Mouse (Mus musculus) bone marrow macrophage, adult 2 months (primary cell): ENCODE data around the gene Fgd4. TPM values are rescaled to one million over a fixed set of nuclear protein-coding genes. Genes with fewer than 3 reads are reported as not detected.
"Not testable (repeated sequence)": the region's sequence is repeated elsewhere in the genome, so short reads cannot be mapped to it uniquely, and the experiment has no call there.

Source experiments
- H3K27ac ChIP-seq: 2 replicates; pipeline ENCODE4 v1.5.1; 2012; ENCODE audit warnings: low read depth, low read length; ENCODE audit not compliant: insufficient read depth
- H3K4me1 ChIP-seq: 2 replicates; pipeline ENCODE4 v1.6.1; 2012; ENCODE audit warnings: low read length; ENCODE audit not compliant: control insufficient read depth, insufficient read depth
- H3K4me3 ChIP-seq: 2 replicates; pipeline ENCODE4 v1.5.1; 2012; ENCODE audit warnings: mild to moderate bottlenecking, low read length, moderate library complexity; ENCODE audit not compliant: insufficient read depth
- CTCF ChIP-seq: IDR thresholded peaks from 2 replicates; pipeline ENCODE4 v1.5.1; 2012; ENCODE audit warnings: low read depth, mild to moderate bottlenecking, low read length, moderate library complexity
- POLR2A ChIP-seq: IDR thresholded peaks from 2 replicates; pipeline ENCODE4 v1.6.1; 2012; ENCODE audit warnings: mild to moderate bottlenecking, low read depth, low read length, borderline replicate concordance
- polyA plus RNA-seq: library from polyadenylated mRNA; stranded (reverse); fragments of >200 nt; gene quantifications from 2 replicates; pipeline ENCODE4 v1.2.4, GENCODE M21; 2012; ENCODE audit not compliant: missing spikeins, insufficient read depth, insufficient read length

Gene Fgd4
- polyA plus RNA-seq, 1 experiment = 97.9 TPM

DNA sequence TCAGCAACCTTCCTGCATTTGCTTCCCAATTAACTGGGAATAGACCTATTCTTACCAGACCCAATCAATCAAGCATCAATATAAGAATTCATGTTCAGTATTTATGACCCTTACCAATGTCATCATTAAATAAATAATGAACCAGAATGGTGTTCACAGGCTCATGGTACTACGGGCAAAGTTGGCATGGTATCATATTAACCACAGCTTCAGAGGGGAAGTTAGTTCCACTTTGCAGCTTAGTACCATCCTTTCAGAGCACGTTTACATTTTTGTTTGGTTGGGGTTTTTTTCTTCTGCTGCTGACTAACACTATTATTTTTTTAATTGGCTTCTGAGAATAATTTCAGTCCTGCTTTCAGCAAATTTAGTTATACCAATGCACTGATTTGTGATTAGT, 51.2 kb downstream of the Fgd4 start:
- Histone ChIP-seq H3K4me3 (no peak overlapping the region), H3K4me1 (peaks cover 49% of the 10 kb centered on the region), H3K27ac (peak overlapping the region; percentile 39)
- no peak for TF ChIP-seq POLR2A
- TF ChIP-seq CTCF = no peak

DNA sequence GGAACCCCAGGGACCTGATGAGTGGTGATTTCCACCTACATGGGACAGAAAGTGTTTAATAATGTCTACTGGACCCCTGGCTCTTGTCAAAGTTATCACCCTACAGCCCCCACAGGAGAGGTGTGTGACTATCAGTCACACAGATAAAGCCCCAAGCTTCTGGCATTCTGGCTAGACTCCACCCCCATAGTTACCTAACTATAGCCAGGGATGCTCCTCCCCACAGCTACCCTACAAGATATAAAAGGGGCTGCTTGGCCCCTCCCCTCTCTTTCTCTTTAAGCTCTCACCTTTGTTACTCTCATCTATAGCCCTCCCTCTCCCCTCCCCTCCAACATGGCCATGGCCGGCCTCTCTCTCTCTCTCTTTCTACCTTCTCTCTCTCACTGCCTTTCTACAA, 53.7 kb downstream of the Fgd4 start:
- Histone ChIP-seq H3K4me1 (peaks cover 45% of the 10 kb centered on the region), H3K27ac (no peak overlapping the region), H3K4me3 (no peak overlapping the region)
- TF ChIP-seq POLR2A (no peak), CTCF (no peak)

DNA sequence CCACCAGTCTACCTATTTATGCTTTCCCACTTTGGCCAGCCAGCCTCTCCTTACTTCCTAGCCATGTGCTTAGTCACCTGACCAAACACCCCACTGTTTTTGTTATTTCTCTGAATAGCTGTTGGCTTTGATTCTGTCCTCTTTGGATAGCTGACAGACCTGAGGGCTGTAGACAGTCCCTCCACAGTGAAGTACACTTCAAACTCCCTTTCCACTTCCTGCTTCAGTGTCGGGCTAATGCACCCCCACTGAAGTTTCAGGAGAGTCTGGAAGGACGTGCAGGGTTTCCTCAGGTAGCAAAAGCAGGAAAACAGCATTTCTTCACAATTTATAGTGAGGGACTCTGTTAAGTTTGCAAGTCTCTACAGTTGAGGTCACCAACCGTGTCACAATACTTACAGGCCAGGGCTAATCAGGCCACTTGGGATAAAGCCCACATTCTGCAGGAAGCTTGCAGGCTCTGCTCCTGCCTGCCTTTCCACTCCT, 57.4 kb downstream of the Fgd4 start:
- TF ChIP-seq CTCF = no peak
- no peak for TF ChIP-seq POLR2A
- Histone ChIP-seq H3K4me3 (no peak overlapping the region), H3K4me1 (peaks cover 36% of the 10 kb centered on the region), H3K27ac (peak overlapping the region; percentile 30)

DNA sequence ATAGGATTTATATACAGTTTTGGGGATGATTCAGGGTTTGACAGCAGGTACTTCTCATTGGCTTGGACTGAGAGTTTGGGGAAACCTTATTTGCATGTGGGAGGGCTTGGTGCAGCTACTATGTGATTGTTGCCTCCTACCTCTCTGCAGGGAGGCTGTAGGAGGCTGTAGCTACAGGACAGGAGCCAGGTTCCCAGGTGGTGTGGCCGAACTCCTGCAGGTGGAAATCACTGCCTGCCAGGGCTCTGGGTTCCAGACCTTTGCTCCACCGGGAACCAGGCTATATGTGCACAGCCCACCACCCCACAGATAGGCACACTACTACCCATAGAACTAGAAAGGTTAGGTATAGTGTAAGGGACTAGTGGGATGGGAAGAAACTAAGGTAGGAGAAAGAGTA, 61.0 kb downstream of the Fgd4 start:
- not testable (repeated sequence) for H3K27ac ChIP-seq, H3K4me3 ChIP-seq
- H3K4me1 ChIP-seq = peaks cover 35% of the 10 kb centered on the region

DNA sequence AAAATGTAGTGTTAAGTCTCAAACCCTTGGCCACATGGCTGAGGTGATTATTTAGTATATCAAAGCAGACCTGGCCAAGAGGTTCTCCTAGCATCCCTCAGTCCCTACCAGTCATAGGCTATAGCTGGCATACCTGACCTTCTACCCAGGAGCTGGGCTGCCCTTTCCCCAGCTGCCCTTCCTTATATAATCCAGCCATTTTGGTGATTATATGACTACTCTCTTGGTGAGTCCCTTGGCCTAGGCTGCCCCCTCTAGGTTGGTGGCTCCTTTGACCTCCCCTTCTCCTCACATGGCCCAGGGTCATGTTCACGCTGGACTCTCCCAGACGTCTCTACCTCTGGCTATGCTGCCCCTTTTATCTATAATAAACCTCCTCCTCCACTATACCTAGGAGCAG, 65.1 kb downstream of the Fgd4 start:
- TF ChIP-seq CTCF = no peak
- no peak for TF ChIP-seq POLR2A
- Histone ChIP-seq H3K27ac (no peak overlapping the region), H3K4me3 (no peak overlapping the region), H3K4me1 (peaks cover 20% of the 10 kb centered on the region)

DNA sequence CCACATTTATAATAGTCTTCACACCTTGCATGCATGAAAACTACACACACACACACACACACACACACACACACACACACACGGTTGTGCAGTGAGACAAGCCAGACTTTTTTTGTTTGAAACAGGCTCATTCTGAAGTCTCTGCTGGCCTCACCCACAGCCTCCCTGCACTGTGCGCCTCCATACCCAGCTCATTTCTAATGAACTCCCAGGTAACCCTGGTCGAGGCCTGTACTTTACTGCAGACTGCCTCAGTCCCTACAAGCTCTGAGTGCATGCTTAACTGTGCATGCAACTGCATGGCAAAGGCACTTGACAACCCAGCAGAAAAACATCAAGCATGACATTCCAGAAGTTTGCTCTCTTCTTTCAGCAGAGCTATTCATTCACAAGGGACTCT, 72.3 kb downstream of the Fgd4 start:
- H3K4me1 ChIP-seq = peaks cover 25% of the 10 kb centered on the region
- H3K4me3 ChIP-seq = peak overlapping the region; percentile 15; the same call in 1 of the 2 replicates
- peak overlapping the region; percentile 85 for H3K27ac ChIP-seq
- TF ChIP-seq POLR2A = no peak
- TF ChIP-seq CTCF = no peak

DNA sequence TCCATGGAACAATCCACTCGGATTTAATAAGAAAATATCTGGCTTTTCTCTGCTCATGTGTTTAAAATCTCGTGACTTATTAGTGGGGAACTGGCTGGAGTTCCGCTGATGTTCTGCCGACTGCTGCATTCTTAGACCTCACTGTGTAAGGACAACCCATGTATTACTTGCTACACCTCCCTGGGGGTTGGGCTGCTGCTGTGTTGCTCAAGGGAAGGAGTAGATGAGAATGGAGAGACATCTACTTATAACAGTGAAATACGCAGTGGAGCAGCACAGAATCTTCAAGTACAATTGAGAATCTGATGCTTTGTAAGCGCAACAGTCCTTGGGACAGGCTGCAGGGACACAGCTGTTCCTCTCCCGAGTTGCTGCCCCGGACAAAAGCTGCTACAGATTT, 73.1 kb downstream of the Fgd4 start:
- TF ChIP-seq POLR2A (no peak), CTCF (no peak)
- H3K4me1 ChIP-seq = peaks cover 28% of the 10 kb centered on the region
- H3K27ac ChIP-seq = peak overlapping the region; percentile 100
- H3K4me3 ChIP-seq = peak overlapping the region; percentile 61

DNA sequence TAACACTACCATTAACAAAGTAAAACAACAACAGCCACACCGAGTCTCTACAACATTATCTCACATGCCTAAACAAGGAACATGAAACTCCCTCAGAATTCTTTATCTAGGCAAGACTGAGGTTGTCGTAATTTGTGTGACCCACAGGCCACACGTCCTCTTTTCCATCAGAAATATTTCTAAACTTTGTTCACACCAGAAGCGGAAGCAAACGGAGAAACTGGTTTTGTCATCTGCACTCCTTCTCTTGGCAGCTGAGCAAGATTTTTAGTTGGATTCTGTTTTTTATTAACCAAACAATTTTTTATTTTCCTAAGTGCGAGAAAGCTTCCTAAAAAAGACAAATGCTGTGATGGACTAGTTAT, 73.6 kb downstream of the Fgd4 start:
- TF ChIP-seq POLR2A = no peak
- no peak for TF ChIP-seq CTCF
- H3K4me1 ChIP-seq = peaks cover 28% of the 10 kb centered on the region
- H3K27ac ChIP-seq = peak overlapping the region; percentile 100
- H3K4me3 ChIP-seq = peak overlapping the region; percentile 61

DNA sequence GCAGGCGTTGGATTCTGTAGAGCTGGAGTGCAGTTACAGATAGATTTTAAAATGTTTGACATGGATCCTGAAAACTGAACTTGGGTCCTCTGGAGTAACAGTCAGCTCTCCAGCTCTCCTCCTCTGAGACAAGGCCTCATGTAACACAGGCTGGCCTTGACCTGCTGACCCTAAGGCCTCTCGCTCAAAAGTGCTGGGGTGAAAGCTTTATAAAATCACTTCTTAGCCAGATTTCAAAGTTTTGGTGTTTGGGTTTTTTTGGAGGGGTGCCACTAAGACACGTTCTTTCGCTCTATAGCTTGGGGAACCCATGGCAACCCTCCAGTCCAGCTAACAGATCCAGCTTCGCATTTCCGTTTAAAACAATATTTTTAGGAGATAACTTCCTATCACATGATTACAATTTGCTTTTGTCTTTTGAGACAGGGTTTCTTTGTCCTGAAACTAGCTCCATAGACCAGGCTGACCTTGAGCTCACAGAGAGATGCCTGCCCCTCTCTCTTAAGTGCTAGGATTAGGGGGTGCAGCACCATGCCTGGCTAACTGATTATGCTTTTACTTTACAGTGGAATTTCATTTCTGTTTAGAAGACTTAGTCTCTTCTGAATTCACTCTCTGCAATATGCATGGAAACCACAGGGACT, 74.1 kb downstream of the Fgd4 start:
- H3K4me3 ChIP-seq = peak overlapping the region; percentile 61
- peaks cover 28% of the 10 kb centered on the region for H3K4me1 ChIP-seq
- peak overlapping the region; percentile 100 for H3K27ac ChIP-seq
- TF ChIP-seq CTCF = no peak
- no peak for TF ChIP-seq POLR2A

DNA sequence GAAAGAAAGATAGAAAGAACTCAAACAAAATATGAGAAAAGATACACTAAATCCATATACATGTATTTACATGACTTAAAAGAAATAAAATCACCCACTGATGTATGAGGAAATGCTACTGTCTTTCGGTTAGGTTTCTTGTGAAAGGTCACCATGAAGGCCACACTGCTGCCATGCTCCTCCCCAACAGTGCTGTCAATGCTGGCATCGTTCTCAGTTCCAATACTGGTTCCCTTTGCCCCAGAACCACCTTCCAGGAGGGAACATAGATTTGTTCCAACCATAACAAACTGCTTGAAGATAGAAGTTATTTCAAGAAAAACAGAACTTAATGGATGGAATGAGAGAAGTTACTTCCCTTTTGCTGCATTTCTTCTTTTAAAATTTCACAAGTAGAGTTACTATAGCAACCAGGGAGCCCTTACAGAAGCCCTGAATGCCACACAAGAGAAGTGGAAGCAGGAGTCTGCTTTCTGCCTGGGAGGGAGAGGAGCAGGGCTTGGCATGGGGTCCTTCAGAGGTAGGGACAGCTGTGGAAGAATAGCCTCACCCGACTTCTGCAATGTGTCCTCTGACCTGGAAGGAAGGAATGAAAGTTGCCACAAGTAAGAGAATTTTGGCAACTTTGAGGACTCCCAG, 75.0 kb downstream of the Fgd4 start:
- Histone ChIP-seq H3K4me3 (peak overlapping the region; percentile 62), H3K27ac (peak overlapping the region; percentile 100), H3K4me1 (peaks cover 28% of the 10 kb centered on the region)
- TF ChIP-seq CTCF (no peak), POLR2A (no peak)
